Mouse (Mus musculus) NIH3T3 (cell line): ENCODE measurements around the gene A530084C06Rik.

ENCODE experiments used
- DNase-seq: peaks from one replicate; pipeline ENCODE4 v3.0.0-alpha.2; 2012; ENCODE audit warnings: low read depth

A530084C06Rik gene

DNA sequence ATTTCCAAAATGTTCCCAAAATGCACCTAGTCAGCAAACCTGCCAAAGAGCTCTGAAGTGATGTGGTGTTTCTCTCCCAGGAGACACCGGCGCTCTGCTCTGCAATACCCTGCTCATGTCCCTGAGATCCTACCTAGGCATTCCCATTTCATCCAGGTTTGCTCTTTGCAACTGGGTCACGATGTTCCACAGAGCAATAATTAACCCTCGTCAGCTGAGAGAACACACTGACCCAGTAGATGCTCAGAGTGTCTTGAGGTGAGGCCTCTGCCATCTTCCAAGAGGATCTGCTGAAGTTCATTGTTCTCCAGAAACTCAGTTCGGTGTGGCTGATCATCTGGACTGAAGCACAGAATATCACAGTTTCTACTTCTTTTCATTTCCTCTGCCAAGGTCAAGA is 16.1 kb downstream of the A530084C06Rik start:
- DNase-seq = no peak

DNA sequence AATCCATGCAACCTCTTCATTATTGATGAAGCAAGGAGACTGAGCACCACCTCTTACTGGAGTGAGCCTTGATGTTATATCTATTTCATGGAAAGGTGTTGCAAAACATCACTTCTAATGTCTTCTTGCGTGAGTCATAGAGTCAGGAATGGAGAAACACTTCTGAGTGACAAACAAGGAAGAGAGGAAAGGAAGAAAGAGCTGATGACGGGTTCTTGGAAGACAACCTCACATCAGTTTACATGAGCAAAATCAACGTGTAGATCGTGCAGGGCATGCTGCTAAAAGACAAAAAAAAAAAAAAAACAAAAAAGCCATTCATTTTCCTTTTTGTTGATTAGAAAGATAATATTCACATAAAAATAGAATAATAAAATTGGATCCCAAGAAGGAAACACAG is 24.4 kb downstream of the A530084C06Rik start:
- DNase-seq = peak; percentile 64

DNA sequence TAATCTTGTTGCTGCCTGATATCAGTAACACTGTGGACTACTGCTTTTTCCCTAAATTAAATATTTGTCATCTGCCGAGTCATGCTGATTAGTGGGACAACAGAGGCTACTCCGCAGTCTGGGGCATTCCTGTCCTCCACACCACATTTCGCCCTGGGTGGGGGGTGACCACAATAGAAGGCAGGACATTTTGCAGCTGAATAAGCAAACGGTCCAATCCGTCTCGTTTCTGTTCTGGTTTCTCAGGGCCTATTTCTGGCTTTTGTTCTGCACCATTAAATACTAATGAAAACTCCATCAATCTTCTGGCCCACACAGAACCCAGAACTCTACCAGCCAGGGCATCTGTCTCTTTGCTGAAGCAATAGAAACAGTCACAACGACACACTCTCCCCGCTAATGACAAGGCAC is 27.5 kb downstream of the A530084C06Rik start:
- no peak for DNase-seq

DNA sequence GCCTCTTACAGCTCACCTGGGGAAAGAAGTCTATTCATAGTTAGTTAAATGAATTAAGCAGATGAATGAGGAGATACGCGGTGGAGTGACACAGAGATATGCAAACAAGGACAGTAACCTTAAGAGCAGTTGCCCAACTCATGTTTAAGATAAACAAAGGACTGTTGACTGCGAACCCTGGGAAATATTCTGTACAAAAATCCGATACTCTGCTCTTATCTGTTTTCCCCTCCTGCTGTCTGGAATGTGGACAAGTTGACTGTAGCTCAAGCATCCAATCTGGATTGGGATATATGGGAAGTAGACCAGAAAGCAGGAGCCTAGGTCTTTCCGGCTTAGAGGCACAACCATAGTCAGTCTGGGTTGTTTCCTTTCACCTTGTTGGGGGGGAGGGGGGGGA is 27.9 kb downstream of the A530084C06Rik start:
- no peak for DNase-seq

DNA sequence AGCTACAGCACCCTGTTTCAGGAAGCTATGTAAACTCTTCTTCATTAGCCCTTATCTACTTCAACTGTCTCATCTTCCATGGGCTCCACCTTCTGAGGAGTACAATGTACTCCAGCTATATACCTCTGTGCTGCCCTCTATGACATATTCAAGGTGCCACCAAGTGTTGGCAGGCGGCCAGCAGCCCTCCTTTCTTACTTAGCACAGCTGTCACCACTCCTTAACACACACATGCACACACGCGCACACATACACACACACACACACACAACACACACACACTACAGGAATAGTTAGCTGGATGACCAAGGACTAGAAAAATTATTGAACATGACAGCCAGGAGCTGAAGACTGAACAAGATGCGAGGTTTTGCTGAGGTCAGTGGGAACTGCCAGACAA is 34.2 kb downstream of the A530084C06Rik start:
- DNase-seq = no peak

DNA sequence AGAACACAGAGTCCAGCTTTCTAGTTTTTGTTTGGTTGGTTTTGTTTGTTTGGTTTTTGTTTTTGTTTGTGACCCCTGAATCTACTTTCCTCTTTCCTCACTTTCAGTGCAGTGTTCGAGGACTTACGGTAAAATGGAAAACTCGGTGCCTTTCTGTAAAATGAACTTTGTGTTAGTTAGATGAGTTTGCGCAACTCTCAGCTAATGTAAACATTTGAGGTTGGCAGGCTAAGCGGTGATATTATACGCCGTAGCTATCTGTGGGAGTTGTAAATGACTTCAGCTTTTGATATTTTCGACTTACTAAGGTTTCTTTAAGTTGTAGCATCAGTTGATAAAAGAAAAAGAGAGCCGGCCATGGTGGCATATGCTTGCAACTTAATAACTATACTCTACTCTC is 40.2 kb downstream of the A530084C06Rik start:
- DNase-seq = peak; percentile 71

DNA sequence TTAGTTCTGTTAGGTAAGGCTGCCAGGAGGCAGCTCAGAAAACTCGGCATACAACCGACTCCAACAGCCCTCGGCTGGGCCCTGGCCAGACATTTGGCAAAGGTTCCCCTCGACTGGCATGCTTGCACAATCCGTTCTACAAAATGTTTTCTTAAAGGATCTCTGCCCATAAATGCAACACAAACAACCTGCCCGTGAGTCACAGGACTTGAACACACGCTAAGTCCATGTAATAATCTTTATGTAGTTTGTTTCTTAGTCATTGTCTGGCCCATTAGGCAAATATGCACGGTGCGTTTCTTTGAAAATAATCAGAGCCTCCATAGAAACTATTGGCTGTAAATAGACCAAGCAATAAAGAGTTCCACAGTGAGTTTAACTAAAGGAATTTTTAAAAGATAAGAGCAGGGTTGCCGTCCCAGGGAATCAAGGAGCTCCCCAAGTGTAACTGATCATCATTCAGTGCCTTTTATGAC is 40.7 kb downstream of the A530084C06Rik start:
- peak; percentile 92 for DNase-seq

DNA sequence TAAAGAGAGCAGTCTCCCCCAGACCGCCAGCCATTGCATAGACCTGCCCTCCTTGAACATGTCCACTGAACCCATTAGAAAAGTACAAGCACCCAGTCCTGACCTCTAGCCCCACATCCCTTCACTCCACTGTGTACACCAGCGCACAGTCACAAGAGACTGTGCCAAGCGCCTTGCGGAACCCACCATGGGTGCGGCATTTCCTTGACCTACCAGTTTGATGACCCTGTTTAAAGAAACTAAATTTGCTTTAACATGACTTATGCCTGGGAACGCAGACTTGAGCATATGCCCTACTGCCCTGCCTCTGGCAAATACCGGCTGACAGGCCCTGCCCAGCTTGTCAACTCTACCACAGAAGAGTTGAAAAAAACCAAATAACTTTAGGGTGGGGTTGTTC is 43.9 kb downstream of the A530084C06Rik start:
- no peak for DNase-seq

DNA sequence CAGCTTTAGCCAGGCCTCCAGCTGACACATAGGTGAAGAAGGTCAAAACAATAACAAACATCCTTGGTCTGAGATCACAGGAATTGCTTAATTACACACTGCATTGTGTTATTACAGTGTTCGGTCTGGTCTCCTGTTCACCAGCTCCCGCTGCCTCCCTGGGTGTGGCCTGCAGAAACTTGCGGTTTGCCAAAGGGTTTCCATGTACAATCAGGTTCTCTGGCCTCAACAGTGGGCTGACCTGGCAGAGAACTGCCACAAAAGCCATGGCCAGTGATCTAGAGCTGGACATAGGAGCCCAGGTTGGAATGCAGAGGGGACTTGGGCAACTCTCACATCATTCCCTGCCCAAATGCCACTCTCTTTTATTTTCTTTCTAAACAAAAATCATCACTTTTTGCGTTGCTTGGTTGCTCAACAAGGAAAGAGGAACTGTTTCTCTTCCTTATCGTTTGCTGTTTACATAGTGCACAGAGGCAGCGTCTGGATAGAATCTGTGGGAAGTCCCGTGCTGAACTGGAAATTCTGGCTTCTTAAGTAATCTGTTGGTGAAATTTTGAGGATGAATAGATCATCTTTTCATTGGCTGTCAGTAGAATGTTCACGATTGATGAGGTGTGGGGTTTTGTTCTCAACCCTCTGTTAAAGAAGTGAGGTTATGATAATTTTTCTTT is 52.5 kb downstream of the A530084C06Rik start:
- DNase-seq = peak; percentile 54
